20 mouse cellular contexts compared by ENCODE assay signal in the genomic region with DNA sequence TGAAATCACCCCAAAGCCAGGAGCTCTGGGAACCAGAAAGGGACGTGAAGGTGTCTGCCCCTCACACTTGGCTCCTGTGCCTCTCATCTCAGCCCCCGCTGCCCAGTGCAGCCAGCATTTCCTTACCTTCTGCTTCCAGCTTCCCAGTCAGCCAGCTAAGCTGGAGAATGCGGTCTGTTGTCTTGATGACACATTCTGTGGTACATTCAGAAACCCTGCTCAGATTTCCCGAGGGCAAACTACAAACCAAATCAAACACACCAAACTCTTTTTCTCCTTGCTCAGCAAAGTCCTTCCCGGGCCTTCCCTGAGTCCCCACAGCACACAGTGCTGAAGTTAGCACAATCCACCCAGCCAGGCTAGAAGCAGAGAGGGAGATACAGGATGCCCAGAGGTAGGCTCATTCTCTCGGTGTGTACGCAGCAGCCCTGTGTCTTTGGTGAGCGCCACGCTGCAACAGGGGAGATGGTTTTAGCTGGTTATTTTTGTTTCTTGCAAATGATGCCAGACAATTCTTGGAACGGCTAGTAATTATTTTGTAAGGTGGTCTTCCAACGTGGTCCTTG. TPM values are rescaled to one million over a fixed set of nuclear protein-coding genes. Genes with fewer than 3 reads are reported as not detected.
DNase-seq lines count a peak whose midpoint lies in the region; ATAC-seq and TF ChIP-seq lines count a peak whose summit lies in the region.
"Had no signal": no experiment of that assay in that cellular context is flagged by ENCODE, and none has a peak within 500 bp of the region (broad histone marks: within the 10 kb centered on the region; RNA-seq: fewer than 3 reads in every experiment).

No protein-coding gene starts in this region.

- DNase-seq in frontal cortex, postnatal 25 days (ENCODE audit: low spot score in 2 of 2) = no peak
- DNase-seq in layer of hippocampus, adult 2 months (ENCODE audit: low spot score in 2 of 2) = no peak
- no peak for DNase-seq in layer of hippocampus, postnatal 14 days (ENCODE audit: low spot score in 2 of 2)
- peak; percentile 42 for DNase-seq in brain, adult 2 months (ENCODE audit: low read depth, low spot score)
- DNase-seq in left cerebral cortex, adult 11 months (ENCODE audit: low spot score) = no peak
- no peak for DNase-seq in testis, postnatal 14 days (ENCODE audit: low spot score)
- DNase-seq: adrenal gland, postnatal 25 days; cerebellum, adult 18-20 months; gastrocnemius, postnatal 14 days; kidney, adult 11 months; layer of hippocampus, postnatal 36 days; right cerebral cortex, adult 18-20 months; thymus, postnatal 36 days had no signal

- no peak for TF ChIP-seq CTCF in layer of hippocampus, adult 2 months (conservative IDR thresholded peaks at IDR 0.05)

- H3K27ac ChIP-seq in layer of hippocampus, adult 2 months = peak overlapping the region; percentile 60
- H3K27ac ChIP-seq: kidney, postnatal 0 days; liver, embryonic 15.5 days; macrophage; midbrain, embryonic 10.5 days; neural tube, embryonic 12.5 days had no signal

- H3K4me3 ChIP-seq in layer of hippocampus, adult 2 months = no peak overlapping the region
- H3K4me3 ChIP-seq: limb, embryonic 15.5 days; liver, embryonic 15.5 days; midbrain, embryonic 10.5 days; neural tube, embryonic 12.5 days had no signal

- peak; percentile 73 for ATAC-seq in frontal cortex, adult (ENCODE audit: low TSS enrichment)

RNA-seq across cellular contexts. Expression of a gene that starts 20.4 kb away (rescaled TPM):
- 10 to 100 TPM; 48.7 to 48.8 TPM for total RNA-seq in layer of hippocampus, adult 2 months (2021)
- total RNA-seq in layer of hippocampus, postnatal 14 days (2021) = 10 to 100 TPM; 30.0 to 34.8 TPM
